Mouse (Mus musculus) heart, postnatal 0 days (tissue): ENCODE data around the gene St13.

Experiments used
- CTCF ChIP-seq: IDR thresholded peaks from 2 replicates; pipeline ENCODE4 v1.5.1; 2016; ENCODE audit warnings: antibody characterized with exemption, control low read depth, low read depth
- EP300 ChIP-seq: IDR thresholded peaks from 2 replicates; pipeline ENCODE4 v1.6.1; 2016; ENCODE audit warnings: antibody characterized with exemption, low read depth

DNA sequence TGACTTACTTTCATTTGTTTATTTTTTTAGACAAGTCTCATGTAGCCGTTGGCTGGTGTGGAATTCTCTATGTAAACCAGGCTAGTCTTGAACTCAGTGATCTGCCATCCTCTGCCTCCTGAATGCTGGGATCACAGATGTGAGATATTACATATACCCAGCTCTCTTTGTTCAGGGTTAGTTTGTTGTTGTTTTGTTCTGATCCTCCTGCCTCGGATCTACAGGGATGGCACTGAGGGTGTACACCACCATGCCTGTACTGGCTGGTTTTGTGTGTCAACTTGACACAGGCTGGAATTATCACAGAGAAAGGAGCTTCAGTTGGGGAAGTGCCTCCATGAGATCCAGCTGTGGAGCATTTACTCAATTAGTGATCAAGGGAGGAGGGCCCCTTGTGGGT, 51.5 kb downstream of the St13 start:
- TF ChIP-seq CTCF: no peak
- no peak for TF ChIP-seq EP300
